Mouse (Mus musculus) stomach, embryonic 16.5 days (tissue): ENCODE measurements at regions not wholly inside any gene's neighbourhood (a gene's known extent, or its start where the extent isn't known, plus 50 kb on each side); places are given as distances from the start of the nearest gene placed in this dataset.
A peak's percentile ranks its signal among the peaks of the same experiment; 100 is the strongest.

Experiments used
- ATAC-seq: fragments of 200-750 bp; cut with Nextera tagmentation; 2 replicates; pipeline ENCODE4 v1.8.0; 2017; ENCODE audit warnings: moderate number of reproducible peaks, moderate TSS enrichment; ENCODE audit not compliant: insufficient read depth, low FRiP score
- H3K27ac ChIP-seq: fragments of 300-500 bp; sonication (generic); 2 replicates; pipeline ENCODE4 v1.5.1; 2014; ENCODE audit warnings: low read length
- H3K27me3 ChIP-seq: fragments of 300-500 bp; sonication (generic); 2 replicates; pipeline ENCODE4 v1.6.1; 2014; ENCODE audit warnings: low read length, control low read depth, mixed read lengths; ENCODE audit not compliant: control insufficient read depth, insufficient read depth
- H3K36me3 ChIP-seq: fragments of 300-500 bp; sonication (generic); 2 replicates; pipeline ENCODE4 v1.6.1; 2014; ENCODE audit warnings: low read length; ENCODE audit not compliant: control insufficient read depth, insufficient read depth
- H3K4me1 ChIP-seq: fragments of 300-500 bp; sonication (generic); 2 replicates; pipeline ENCODE4 v1.6.1; 2014; ENCODE audit warnings: low read length, control low read depth, mixed read lengths; ENCODE audit not compliant: control insufficient read depth, insufficient read depth
- H3K4me2 ChIP-seq: fragments of 300-500 bp; sonication (generic); 2 replicates; pipeline ENCODE4 v1.6.1; 2014; ENCODE audit warnings: low read depth, low read length, mixed read lengths
- H3K4me3 ChIP-seq: fragments of 300-500 bp; sonication (generic); replicated peaks from 2 replicates; pipeline ENCODE4 v1.5.1; 2014; ENCODE audit warnings: mild to moderate bottlenecking, low read length
- H3K9ac ChIP-seq: fragments of 300-500 bp; sonication (generic); 2 replicates; pipeline ENCODE4 v1.6.1; 2014; ENCODE audit warnings: low read length
- H3K9me3 ChIP-seq: fragments of 300-500 bp; sonication (generic); replicated peaks from 2 replicates; pipeline ENCODE4 v1.6.1; 2016; ENCODE audit warnings: low read length, control low read depth; ENCODE audit not compliant: control insufficient read depth
- WGBS: fragments of 180-500 bp; shearing (Covaris S2); extraction: QIAGEN DNeasy Blood & Tissue Kit; methylation state at CpG from one replicate; pipeline ENCODE4 v1.1.7; 2014; 5-methylcytosine and 5-hydroxymethylcytosine counted together

GRCm38 (mm10) chr13:112130774-112131173 is 157.5 kb upstream of the Ankrd55 start:
- Histone ChIP-seq H3K27me3 (no peaks in the 10 kb centered on the region), H3K4me2 (no peak overlapping the region)
- ATAC-seq, result no peak

GRCm38 (mm10) chr13:112131191-112131590 is 157.1 kb upstream of the Ankrd55 start:
- Histone ChIP-seq H3K27me3 (no peaks in the 10 kb centered on the region), H3K36me3 (no peaks in the 10 kb centered on the region), H3K9ac (no peak overlapping the region), H3K4me1 (no peaks in the 10 kb centered on the region), H3K4me2 (no peak overlapping the region), H3K27ac (no peak overlapping the region), H3K9me3 (no peaks in the 10 kb centered on the region), H3K4me3 (no peak overlapping the region)
- no peak for ATAC-seq
- 63% methylated on average over 12 of the region's 12 CpGs for WGBS

More at GRCm38 (mm10) chr13:112130774-112131173, 157.5 kb upstream of the Ankrd55 start:
- Histone ChIP-seq H3K9me3 (no peaks in the 10 kb centered on the region), H3K9ac (no peak overlapping the region), H3K4me3 (no peak overlapping the region), H3K36me3 (no peaks in the 10 kb centered on the region), H3K4me1 (no peaks in the 10 kb centered on the region), H3K27ac (no peak overlapping the region)
- 75% methylated on average over 2 of the region's 2 CpGs for WGBS

- Histone ChIP-seq H3K36me3 (no peaks in the 10 kb centered on the region), H3K27me3 (no peaks in the 10 kb centered on the region), H3K9me3 (no peaks in the 10 kb centered on the region), H3K9ac (no peak overlapping the region), H3K4me3 (no peak overlapping the region), H3K27ac (no peak overlapping the region), H3K4me2 (no peak overlapping the region), H3K4me1 (no peaks in the 10 kb centered on the region)
- no peak for ATAC-seq
- 82% methylated on average over 2 of the region's 2 CpGs for WGBS
These were observed 154.5 kb upstream of the Ankrd55 start for GRCm38 (mm10) chr13:112133736-112134135.

- Histone ChIP-seq H3K4me1 (no peaks in the 10 kb centered on the region), H3K9ac (no peak overlapping the region), H3K27me3 (no peaks in the 10 kb centered on the region), H3K4me2 (no peak overlapping the region), H3K9me3 (no peaks in the 10 kb centered on the region), H3K36me3 (no peaks in the 10 kb centered on the region), H3K27ac (no peak overlapping the region), H3K4me3 (no peak overlapping the region)
- 91% methylated on average over 4 of the region's 4 CpGs for WGBS
- no peak for ATAC-seq
These were observed 153.6 kb upstream of the Ankrd55 start for GRCm38 (mm10) chr13:112134701-112135100.

- H3K36me3 ChIP-seq, result no peaks in the 10 kb centered on the region
- H3K4me1 ChIP-seq, result no peaks in the 10 kb centered on the region
- no peak overlapping the region for H3K9ac ChIP-seq
- no peaks in the 10 kb centered on the region for H3K27me3 ChIP-seq
- ATAC-seq, result no peak
- 89% methylated on average over 5 of the region's 5 CpGs for WGBS
- H3K9me3 ChIP-seq, result no peaks in the 10 kb centered on the region
- no peak overlapping the region for H3K27ac ChIP-seq
- no peak overlapping the region for H3K4me3 ChIP-seq
- H3K4me2 ChIP-seq, result no peak overlapping the region
These were observed 152.5 kb upstream of the Ankrd55 start for GRCm38 (mm10) chr13:112135777-112136176.

- Histone ChIP-seq H3K9me3 (no peaks in the 10 kb centered on the region), H3K27me3 (no peaks in the 10 kb centered on the region), H3K9ac (no peak overlapping the region), H3K36me3 (no peaks in the 10 kb centered on the region), H3K4me2 (no peak overlapping the region), H3K4me1 (no peaks in the 10 kb centered on the region), H3K27ac (no peak overlapping the region), H3K4me3 (no peak overlapping the region)
- 65% methylated on average over 1 of the region's 1 CpGs for WGBS
- no peak for ATAC-seq
These were observed 151.4 kb upstream of the Ankrd55 start for GRCm38 (mm10) chr13:112136850-112137249.

- H3K9ac ChIP-seq, result no peak overlapping the region
- peaks cover 12% of the 10 kb centered on the region for H3K4me1 ChIP-seq
- H3K9me3 ChIP-seq, result no peaks in the 10 kb centered on the region
- no peak overlapping the region for H3K27ac ChIP-seq
- H3K27me3 ChIP-seq, result no peaks in the 10 kb centered on the region
- WGBS, result 53% methylated on average over 5 of the region's 5 CpGs
- ATAC-seq, result no peak
- no peaks in the 10 kb centered on the region for H3K36me3 ChIP-seq
- no peak overlapping the region for H3K4me3 ChIP-seq
- H3K4me2 ChIP-seq, result no peak overlapping the region
These were observed 147.4 kb upstream of the Ankrd55 start for GRCm38 (mm10) chr13:112140871-112141270.

GRCm38 (mm10) chr13:112144393-112145348 is 143.6 kb upstream of the Ankrd55 start:
- H3K9ac ChIP-seq, result no peak overlapping the region
- 58% methylated on average over 7 of the region's 7 CpGs for WGBS
- H3K27ac ChIP-seq, result peak overlapping the region; percentile 8; the same call in 1 of the 2 replicates
- no peaks in the 10 kb centered on the region for H3K36me3 ChIP-seq
- ATAC-seq, result no peak
- H3K4me2 ChIP-seq, result no peak overlapping the region
- no peaks in the 10 kb centered on the region for H3K27me3 ChIP-seq
- H3K4me1 ChIP-seq, result peaks cover 12% of the 10 kb centered on the region
- H3K4me3 ChIP-seq, result no peak overlapping the region
- H3K9me3 ChIP-seq, result no peaks in the 10 kb centered on the region
